Mouse (Mus musculus): Measurements from ENCODE around the gene Cops2. TPM values are rescaled to one million over a fixed set of nuclear protein-coding genes. Genes with fewer than 3 reads are reported as not detected.

Cops2 gene
- polyA plus RNA-seq, 1 experiment from 2014 or later = 71.4 TPM

GRCm38 (mm10) chr2:125805826-125806225 lies 53.1 kb downstream of the Cops2 start:
- H3K36me3 ChIP-seq (ENCODE audit: control insufficient read depth, insufficient read depth, low read length) = no peaks in the 10 kb centered on the region
- H3K9ac ChIP-seq (replicated peaks; ENCODE audit: low read depth, low read length) = no peak overlapping the region
- WGBS = 32% methylated on average over 1 of the region's 1 CpGs
- no peaks in the 10 kb centered on the region for H3K27me3 ChIP-seq (ENCODE audit: control insufficient read depth, insufficient read depth, low read length)
- no peaks in the 10 kb centered on the region for H3K4me1 ChIP-seq (ENCODE audit: control insufficient read depth, insufficient read depth, low read length)
- H3K9me3 ChIP-seq (ENCODE audit: control insufficient read depth, low read length) = no peaks in the 10 kb centered on the region
- ATAC-seq (ENCODE audit: low read depth) = no peak
- no peak overlapping the region for H3K27ac ChIP-seq (ENCODE audit: low read depth, low read length)
- H3K4me2 ChIP-seq (ENCODE audit: low read depth, low read length) = no peak overlapping the region
- H3K4me3 ChIP-seq (ENCODE audit: low read depth, low read length) = no peak overlapping the region

GRCm38 (mm10) chr2:125801947-125802346 lies 57.0 kb downstream of the Cops2 start:
- Histone ChIP-seq H3K4me2 (ENCODE audit: low read depth, low read length) (no peak overlapping the region), H3K27me3 (ENCODE audit: control insufficient read depth, insufficient read depth, low read length) (no peaks in the 10 kb centered on the region), H3K4me1 (ENCODE audit: control insufficient read depth, insufficient read depth, low read length) (no peaks in the 10 kb centered on the region), H3K9ac (replicated peaks; ENCODE audit: low read depth, low read length) (no peak overlapping the region), H3K36me3 (ENCODE audit: control insufficient read depth, insufficient read depth, low read length) (no peaks in the 10 kb centered on the region), H3K4me3 (ENCODE audit: low read depth, low read length) (no peak overlapping the region), H3K9me3 (ENCODE audit: control insufficient read depth, low read length) (no peaks in the 10 kb centered on the region), H3K27ac (ENCODE audit: low read depth, low read length) (no peak overlapping the region)
- ATAC-seq (ENCODE audit: low read depth) = no peak
- WGBS = 86% methylated on average over 4 of the region's 4 CpGs

- Histone ChIP-seq H3K27ac (ENCODE audit: low read depth, low read length) (no peak overlapping the region), H3K4me1 (ENCODE audit: control insufficient read depth, insufficient read depth, low read length) (no peaks in the 10 kb centered on the region), H3K9ac (replicated peaks; ENCODE audit: low read depth, low read length) (no peak overlapping the region), H3K36me3 (ENCODE audit: control insufficient read depth, insufficient read depth, low read length) (no peaks in the 10 kb centered on the region), H3K27me3 (ENCODE audit: control insufficient read depth, insufficient read depth, low read length) (no peaks in the 10 kb centered on the region), H3K4me2 (ENCODE audit: low read depth, low read length) (no peak overlapping the region), H3K4me3 (ENCODE audit: low read depth, low read length) (no peak overlapping the region), H3K9me3 (ENCODE audit: control insufficient read depth, low read length) (no peaks in the 10 kb centered on the region)
- no peak for ATAC-seq (ENCODE audit: low read depth)
- 66% methylated on average over 8 of the region's 8 CpGs for WGBS
These were observed 57.9 kb downstream of the Cops2 start for GRCm38 (mm10) chr2:125801038-125801437.

- H3K27me3 ChIP-seq (ENCODE audit: control insufficient read depth, insufficient read depth, low read length) = no peaks in the 10 kb centered on the region
- no peak overlapping the region for H3K9ac ChIP-seq (replicated peaks; ENCODE audit: low read depth, low read length)
- 83% methylated on average over 4 of the region's 4 CpGs for WGBS
- no peaks in the 10 kb centered on the region for H3K36me3 ChIP-seq (ENCODE audit: control insufficient read depth, insufficient read depth, low read length)
- H3K27ac ChIP-seq (ENCODE audit: low read depth, low read length) = no peak overlapping the region
- no peak for ATAC-seq (ENCODE audit: low read depth)
- H3K4me2 ChIP-seq (ENCODE audit: low read depth, low read length) = no peak overlapping the region
- H3K4me1 ChIP-seq (ENCODE audit: control insufficient read depth, insufficient read depth, low read length) = no peaks in the 10 kb centered on the region
- no peaks in the 10 kb centered on the region for H3K9me3 ChIP-seq (ENCODE audit: control insufficient read depth, low read length)
- H3K4me3 ChIP-seq (ENCODE audit: low read depth, low read length) = no peak overlapping the region
These were observed 58.5 kb downstream of the Cops2 start for GRCm38 (mm10) chr2:125800428-125800827.

GRCm38 (mm10) chr2:125797872-125798271 lies 61.1 kb downstream of the Cops2 start:
- no peaks in the 10 kb centered on the region for H3K4me1 ChIP-seq (ENCODE audit: control insufficient read depth, insufficient read depth, low read length)
- no peak overlapping the region for H3K4me3 ChIP-seq (ENCODE audit: low read depth, low read length)
- H3K36me3 ChIP-seq (ENCODE audit: control insufficient read depth, insufficient read depth, low read length) = no peaks in the 10 kb centered on the region
- H3K4me2 ChIP-seq (ENCODE audit: low read depth, low read length) = no peak overlapping the region
- ATAC-seq (ENCODE audit: low read depth) = no peak
- no peaks in the 10 kb centered on the region for H3K27me3 ChIP-seq (ENCODE audit: control insufficient read depth, insufficient read depth, low read length)
- H3K9me3 ChIP-seq (ENCODE audit: control insufficient read depth, low read length) = no peaks in the 10 kb centered on the region
- no peak overlapping the region for H3K27ac ChIP-seq (ENCODE audit: low read depth, low read length)
- no peak overlapping the region for H3K9ac ChIP-seq (replicated peaks; ENCODE audit: low read depth, low read length)

GRCm38 (mm10) chr2:125795118-125795517 lies 63.8 kb downstream of the Cops2 start:
- Histone ChIP-seq H3K4me2 (ENCODE audit: low read depth, low read length) (no peak overlapping the region), H3K36me3 (ENCODE audit: control insufficient read depth, insufficient read depth, low read length) (no peaks in the 10 kb centered on the region), H3K27ac (ENCODE audit: low read depth, low read length) (no peak overlapping the region), H3K27me3 (ENCODE audit: control insufficient read depth, insufficient read depth, low read length) (no peaks in the 10 kb centered on the region), H3K4me3 (ENCODE audit: low read depth, low read length) (no peak overlapping the region), H3K9me3 (ENCODE audit: control insufficient read depth, low read length) (no peaks in the 10 kb centered on the region), H3K9ac (replicated peaks; ENCODE audit: low read depth, low read length) (no peak overlapping the region), H3K4me1 (ENCODE audit: control insufficient read depth, insufficient read depth, low read length) (no peaks in the 10 kb centered on the region)
- no peak for ATAC-seq (ENCODE audit: low read depth)
- 74% methylated on average over 2 of the region's 2 CpGs for WGBS

- H3K9ac ChIP-seq (replicated peaks; ENCODE audit: low read depth, low read length) = no peak overlapping the region
- 72% methylated on average over 2 of the region's 2 CpGs for WGBS
- no peak for ATAC-seq (ENCODE audit: low read depth)
These were observed 64.8 kb downstream of the Cops2 start for GRCm38 (mm10) chr2:125794166-125794565.

GRCm38 (mm10) chr2:125792879-125793261 lies 66.1 kb downstream of the Cops2 start:
- Histone ChIP-seq H3K4me2 (ENCODE audit: low read depth, low read length) (no peak overlapping the region), H3K4me1 (ENCODE audit: control insufficient read depth, insufficient read depth, low read length) (no peaks in the 10 kb centered on the region), H3K36me3 (ENCODE audit: control insufficient read depth, insufficient read depth, low read length) (no peaks in the 10 kb centered on the region), H3K27me3 (ENCODE audit: control insufficient read depth, insufficient read depth, low read length) (no peaks in the 10 kb centered on the region), H3K9me3 (ENCODE audit: control insufficient read depth, low read length) (no peaks in the 10 kb centered on the region), H3K9ac (replicated peaks; ENCODE audit: low read depth, low read length) (no peak overlapping the region), H3K4me3 (ENCODE audit: low read depth, low read length) (no peak overlapping the region), H3K27ac (ENCODE audit: low read depth, low read length) (no peak overlapping the region)
- ATAC-seq (ENCODE audit: low read depth) = no peak
- WGBS = 87% methylated on average over 11 of the region's 11 CpGs

More at GRCm38 (mm10) chr2:125794166-125794565, 64.8 kb downstream of the Cops2 start:
- no peaks in the 10 kb centered on the region for H3K4me1 ChIP-seq (ENCODE audit: control insufficient read depth, insufficient read depth, low read length)
- H3K36me3 ChIP-seq (ENCODE audit: control insufficient read depth, insufficient read depth, low read length) = no peaks in the 10 kb centered on the region
- H3K4me2 ChIP-seq (ENCODE audit: low read depth, low read length) = no peak overlapping the region
- H3K9me3 ChIP-seq (ENCODE audit: control insufficient read depth, low read length) = no peaks in the 10 kb centered on the region
- H3K27me3 ChIP-seq (ENCODE audit: control insufficient read depth, insufficient read depth, low read length) = no peaks in the 10 kb centered on the region
- no peak overlapping the region for H3K27ac ChIP-seq (ENCODE audit: low read depth, low read length)
- H3K4me3 ChIP-seq (ENCODE audit: low read depth, low read length) = no peak overlapping the region

- H3K9ac ChIP-seq (replicated peaks; ENCODE audit: low read depth, low read length) = no peak overlapping the region
- H3K4me2 ChIP-seq (ENCODE audit: low read depth, low read length) = no peak overlapping the region
- H3K36me3 ChIP-seq (ENCODE audit: control insufficient read depth, insufficient read depth, low read length) = no peaks in the 10 kb centered on the region
- H3K27ac ChIP-seq (ENCODE audit: low read depth, low read length) = no peak overlapping the region
- H3K27me3 ChIP-seq (ENCODE audit: control insufficient read depth, insufficient read depth, low read length) = no peaks in the 10 kb centered on the region
- WGBS = 72% methylated on average over 2 of the region's 2 CpGs
- H3K9me3 ChIP-seq (ENCODE audit: control insufficient read depth, low read length) = no peaks in the 10 kb centered on the region
- no peaks in the 10 kb centered on the region for H3K4me1 ChIP-seq (ENCODE audit: control insufficient read depth, insufficient read depth, low read length)
- no peak for ATAC-seq (ENCODE audit: low read depth)
- no peak overlapping the region for H3K4me3 ChIP-seq (ENCODE audit: low read depth, low read length)
These were observed 66.6 kb downstream of the Cops2 start for GRCm38 (mm10) chr2:125792144-125792878.
